Mouse (Mus musculus): ENCODE results near the gene Mvd. TPM values are rescaled to one million over a fixed set of nuclear protein-coding genes. Genes with fewer than 3 reads are reported as not detected.
A peak's percentile ranks its signal among the peaks of the same experiment; 100 is the strongest.

The Mvd gene
- polyA plus RNA-seq, 1 experiment from 2014 or later = 31.2 TPM

GRCm38 (mm10) chr8:122474951-122475560 is 31.8 kb upstream of the Mvd start:
- TF ChIP-seq CTCF (IDR thresholded peaks at IDR 0.05; ENCODE audit: low read depth) = no peak
- ATAC-seq (replicated peaks; ENCODE audit: low FRiP score, low read depth) (no peak), DNase-seq (ENCODE audit: low spot score) (peak; percentile 57)
- H3K36me3 ChIP-seq (ENCODE audit: insufficient read depth, low read length) = peaks cover 18% of the 10 kb centered on the region; the same call in 1 of the 2 replicates
- H3K27me3 ChIP-seq (ENCODE audit: insufficient read depth, low read length) = no peaks in the 10 kb centered on the region
- peak overlapping the region; percentile 47 for H3K27ac ChIP-seq
- H3K9ac ChIP-seq (ENCODE audit: low read depth, low read length) = peak overlapping the region; percentile 75
- peak overlapping the region; percentile 90 for H3K4me2 ChIP-seq (ENCODE audit: low read length)
- H3K4me3 ChIP-seq (replicated peaks; ENCODE audit: low read depth, low read length) = peak overlapping the region; percentile 86
- WGBS = 4% methylated on average over 16 of the region's 16 CpGs
- H3K4me1 ChIP-seq (replicated peaks; ENCODE audit: insufficient read depth, low read length) = peaks cover 18% of the 10 kb centered on the region
- no peaks in the 10 kb centered on the region for H3K9me3 ChIP-seq (replicated peaks; ENCODE audit: low read length)

DNA sequence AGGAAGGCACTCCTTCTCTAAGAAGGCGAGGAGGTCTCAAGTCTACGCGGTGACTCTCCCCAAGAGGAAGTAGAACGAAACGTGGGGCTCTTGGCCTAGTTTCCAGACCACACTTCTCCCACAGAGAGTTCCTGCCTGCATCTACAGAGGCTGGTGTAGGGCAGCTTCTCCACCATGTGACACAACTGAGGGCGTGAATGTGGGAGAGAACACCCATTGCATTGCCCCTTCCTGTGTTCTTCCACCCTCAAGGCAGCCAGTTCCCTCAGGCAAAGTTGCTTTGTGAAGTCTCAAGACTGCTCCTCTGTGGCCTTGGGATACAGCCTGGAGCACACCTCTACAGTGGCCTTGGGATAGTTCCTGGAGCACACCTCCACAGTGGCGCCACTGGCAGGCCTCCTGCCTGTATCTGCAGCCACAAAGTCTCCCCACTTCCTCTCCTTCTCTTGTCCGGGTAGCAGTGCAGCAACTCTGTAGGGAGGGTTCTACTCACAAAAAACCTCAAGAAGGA is 30.7 kb upstream of the Mvd start:
- Histone ChIP-seq H3K27me3 (ENCODE audit: insufficient read depth, low read length) (no peaks in the 10 kb centered on the region), H3K4me2 (ENCODE audit: low read length) (no peak overlapping the region), H3K9me3 (replicated peaks; ENCODE audit: low read length) (no peaks in the 10 kb centered on the region), H3K27ac (no peak overlapping the region), H3K9ac (ENCODE audit: low read depth, low read length) (no peak overlapping the region), H3K36me3 (ENCODE audit: insufficient read depth, low read length) (peaks cover 11% of the 10 kb centered on the region; the same call in 1 of the 2 replicates), H3K4me3 (replicated peaks; ENCODE audit: low read depth, low read length) (no peak overlapping the region), H3K4me1 (replicated peaks; ENCODE audit: insufficient read depth, low read length) (peaks cover 18% of the 10 kb centered on the region)
- TF ChIP-seq CTCF (IDR thresholded peaks at IDR 0.05; ENCODE audit: low read depth) = no peak
- ATAC-seq (replicated peaks; ENCODE audit: low FRiP score, low read depth) (no peak), DNase-seq (ENCODE audit: low spot score) (no peak)
- 87% methylated on average over 8 of the region's 8 CpGs for WGBS

DNA sequence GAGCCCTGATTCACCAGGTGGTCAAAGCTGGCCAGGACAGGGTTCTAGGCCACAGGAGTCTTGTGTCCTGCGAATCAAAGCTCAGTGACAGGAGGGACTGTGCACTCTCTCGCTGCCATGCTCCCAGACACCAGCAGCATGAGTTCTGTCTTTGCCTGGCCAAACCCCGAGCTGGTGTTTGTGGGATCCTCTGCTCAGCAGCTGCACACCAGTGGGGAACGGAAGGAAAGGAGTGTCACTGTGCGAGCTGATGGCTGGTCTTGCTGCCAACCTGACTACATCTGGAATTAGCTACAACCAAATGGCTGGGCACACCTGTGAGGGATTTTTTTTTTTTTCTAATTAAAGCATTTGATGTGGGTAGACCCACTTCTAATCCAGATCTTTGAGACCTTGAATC is 27.5 kb upstream of the Mvd start:
- 82% methylated on average over 5 of the region's 5 CpGs for WGBS
- Histone ChIP-seq H3K36me3 (ENCODE audit: insufficient read depth, low read length) (peaks cover 30% of the 10 kb centered on the region; the same call in 1 of the 2 replicates), H3K27me3 (ENCODE audit: insufficient read depth, low read length) (no peaks in the 10 kb centered on the region), H3K4me2 (ENCODE audit: low read length) (no peak overlapping the region), H3K4me1 (replicated peaks; ENCODE audit: insufficient read depth, low read length) (peaks cover 12% of the 10 kb centered on the region), H3K27ac (no peak overlapping the region), H3K9ac (ENCODE audit: low read depth, low read length) (no peak overlapping the region), H3K9me3 (replicated peaks; ENCODE audit: low read length) (no peaks in the 10 kb centered on the region), H3K4me3 (replicated peaks; ENCODE audit: low read depth, low read length) (no peak overlapping the region)
- no peak for TF ChIP-seq CTCF (IDR thresholded peaks at IDR 0.05; ENCODE audit: low read depth)
- DNase-seq (ENCODE audit: low spot score) (no peak), ATAC-seq (replicated peaks; ENCODE audit: low FRiP score, low read depth) (no peak)

DNA sequence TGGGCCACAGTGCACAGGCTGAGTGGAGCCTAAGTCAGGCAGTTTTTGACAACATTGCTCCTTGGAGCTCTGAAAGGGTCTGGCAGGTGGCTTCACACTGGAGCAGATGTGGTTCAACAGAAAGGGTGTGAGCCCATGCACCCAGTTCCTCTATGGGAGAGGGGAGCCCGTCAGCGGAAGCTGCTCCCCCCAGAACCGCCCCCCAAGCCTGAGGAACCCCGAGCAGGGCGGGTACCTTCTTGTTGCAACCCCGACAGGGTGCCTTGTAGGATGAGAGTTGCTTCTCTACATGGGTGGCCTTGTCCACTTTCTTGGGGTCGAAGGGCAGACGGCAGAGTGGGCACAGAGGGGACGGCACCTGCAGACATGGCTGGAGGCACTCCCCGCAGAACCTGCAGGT is 26.7 kb upstream of the Mvd start:
- H3K27me3 ChIP-seq (ENCODE audit: insufficient read depth, low read length) = no peaks in the 10 kb centered on the region
- 82% methylated on average over 10 of the region's 10 CpGs for WGBS
- H3K4me2 ChIP-seq (ENCODE audit: low read length) = no peak overlapping the region
- no peak overlapping the region for H3K4me3 ChIP-seq (replicated peaks; ENCODE audit: low read depth, low read length)
- no peak for TF ChIP-seq CTCF (IDR thresholded peaks at IDR 0.05; ENCODE audit: low read depth)
- ATAC-seq (replicated peaks; ENCODE audit: low FRiP score, low read depth) = no peak
- H3K9me3 ChIP-seq (replicated peaks; ENCODE audit: low read length) = no peaks in the 10 kb centered on the region
- H3K27ac ChIP-seq = no peak overlapping the region
- H3K4me1 ChIP-seq (replicated peaks; ENCODE audit: insufficient read depth, low read length) = peaks cover 10% of the 10 kb centered on the region
- peaks cover 30% of the 10 kb centered on the region; the same call in 1 of the 2 replicates for H3K36me3 ChIP-seq (ENCODE audit: insufficient read depth, low read length)
- no peak for DNase-seq (ENCODE audit: low spot score)
- H3K9ac ChIP-seq (ENCODE audit: low read depth, low read length) = no peak overlapping the region

GRCm38 (mm10) chr8:122469407-122469806 is 26.2 kb upstream of the Mvd start:
- H3K9ac ChIP-seq (ENCODE audit: low read depth, low read length) = no peak overlapping the region
- H3K4me2 ChIP-seq (ENCODE audit: low read length) = no peak overlapping the region
- no peaks in the 10 kb centered on the region for H3K27me3 ChIP-seq (ENCODE audit: insufficient read depth, low read length)
- ATAC-seq (replicated peaks; ENCODE audit: low FRiP score, low read depth) (no peak), DNase-seq (ENCODE audit: low spot score) (no peak)
- H3K4me3 ChIP-seq (replicated peaks; ENCODE audit: low read depth, low read length) = no peak overlapping the region
- no peak overlapping the region for H3K27ac ChIP-seq
- WGBS = 74% methylated on average over 6 of the region's 6 CpGs
- TF ChIP-seq CTCF (IDR thresholded peaks at IDR 0.05; ENCODE audit: low read depth) = no peak
- H3K9me3 ChIP-seq (replicated peaks; ENCODE audit: low read length) = no peaks in the 10 kb centered on the region
- H3K36me3 ChIP-seq (ENCODE audit: insufficient read depth, low read length) = peaks cover 30% of the 10 kb centered on the region; the same call in 1 of the 2 replicates
- H3K4me1 ChIP-seq (replicated peaks; ENCODE audit: insufficient read depth, low read length) = peaks cover 4% of the 10 kb centered on the region; the same call in 1 of the 2 replicates

GRCm38 (mm10) chr8:122467816-122468215 is 24.6 kb upstream of the Mvd start:
- no peak overlapping the region for H3K4me3 ChIP-seq (replicated peaks; ENCODE audit: low read depth, low read length)
- no peaks in the 10 kb centered on the region for H3K9me3 ChIP-seq (replicated peaks; ENCODE audit: low read length)
- no peak for ATAC-seq (replicated peaks; ENCODE audit: low FRiP score, low read depth)
- WGBS = 91% methylated on average over 13 of the region's 13 CpGs
- H3K4me1 ChIP-seq (replicated peaks; ENCODE audit: insufficient read depth, low read length) = no peaks in the 10 kb centered on the region
- peaks cover 27% of the 10 kb centered on the region; the same call in 1 of the 2 replicates for H3K36me3 ChIP-seq (ENCODE audit: insufficient read depth, low read length)
- DNase-seq (ENCODE audit: low spot score) = no peak
- H3K9ac ChIP-seq (ENCODE audit: low read depth, low read length) = no peak overlapping the region
- H3K27ac ChIP-seq = no peak overlapping the region
- TF ChIP-seq CTCF (IDR thresholded peaks at IDR 0.05; ENCODE audit: low read depth) = no peak
- no peak overlapping the region for H3K4me2 ChIP-seq (ENCODE audit: low read length)
- no peaks in the 10 kb centered on the region for H3K27me3 ChIP-seq (ENCODE audit: insufficient read depth, low read length)
